Mouse (Mus musculus): Measurements from ENCODE around the gene 4930402F06Rik. TPM values are rescaled to one million over a fixed set of nuclear protein-coding genes. Genes with fewer than 3 reads are reported as not detected.

4930402F06Rik gene
- polyA plus RNA-seq (2015; fragmentation: Nextera tagmentation; extraction: Ambion mirVana), result not detected in 2 replicates

DNA sequence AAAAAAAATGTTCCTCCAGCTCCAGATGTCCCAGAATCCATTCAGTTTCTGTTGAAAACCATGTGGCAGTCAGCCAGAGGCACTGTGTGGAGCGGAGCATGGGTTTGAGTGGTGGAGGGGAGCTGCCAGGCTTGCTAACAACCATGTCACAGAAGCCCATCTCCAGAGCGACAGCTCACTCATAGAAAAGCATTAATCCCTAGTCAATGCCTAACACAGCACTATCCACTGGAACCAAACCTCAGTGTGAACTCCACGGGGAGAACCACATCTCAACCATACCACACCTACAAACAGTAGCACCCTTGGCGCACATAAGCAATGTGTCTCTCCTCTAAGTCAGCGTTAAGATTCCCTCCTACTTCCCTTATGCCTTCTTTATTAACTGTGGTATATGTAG, at the start of gene 4930402F06Rik:
Gene 4930402F06Rik, minus strand, starts transcription at position 80 of the 400 bp plus-strand sequence.
- Histone ChIP-seq H3K27me3 (ENCODE audit: control insufficient read depth, insufficient read depth, low read length) (no peaks in the 10 kb centered on the region), H3K9ac (ENCODE audit: low read length) (no peak within 1 kb of the TSS), H3K36me3 (ENCODE audit: control insufficient read depth, insufficient read depth, low read length) (no peaks in the 10 kb centered on the region), H3K4me1 (ENCODE audit: control insufficient read depth, insufficient read depth, low read length) (peaks cover 14% of the 10 kb centered on the region), H3K4me3 (replicated peaks; ENCODE audit: low read length) (no peak within 1 kb of the TSS), H3K4me2 (ENCODE audit: low read depth, low read length) (no peak within 1 kb of the TSS), H3K9me3 (replicated peaks; ENCODE audit: control insufficient read depth, low read length) (no peaks in the 10 kb centered on the region), H3K27ac (ENCODE audit: low read length) (no peak within 1 kb of the TSS)
- 0 out of 2 replicates have a peak, but pooled peaks have one; percentile 5 for ATAC-seq (ENCODE audit: insufficient read depth, low FRiP score)
- WGBS, result 63% methylated on average over 5 of the region's 5 CpGs

DNA sequence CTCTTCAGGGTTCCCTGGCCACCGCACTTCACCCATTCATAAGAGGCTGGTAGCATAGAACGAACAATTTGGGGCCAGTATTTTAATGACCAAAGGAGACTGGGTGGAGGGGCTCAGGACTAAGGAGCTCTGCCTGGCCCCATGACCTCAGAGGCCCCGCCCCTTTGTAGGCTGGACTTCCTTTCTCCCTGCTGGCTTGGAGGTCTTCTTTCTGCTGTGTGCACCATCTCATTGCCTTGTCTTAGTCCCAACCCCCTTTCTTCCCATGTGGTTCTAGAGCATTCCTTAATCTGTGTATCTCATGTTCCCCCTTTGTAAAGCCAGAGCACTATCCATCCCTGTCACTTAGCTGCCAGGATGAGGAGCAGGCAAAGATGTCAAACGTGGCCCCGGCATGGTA, 49.3 kb upstream of the 4930402F06Rik start:
- Histone ChIP-seq H3K4me2 (ENCODE audit: low read depth, low read length) (no peak overlapping the region), H3K9me3 (replicated peaks; ENCODE audit: control insufficient read depth, low read length) (no peaks in the 10 kb centered on the region), H3K27me3 (ENCODE audit: control insufficient read depth, insufficient read depth, low read length) (no peaks in the 10 kb centered on the region), H3K4me3 (replicated peaks; ENCODE audit: low read length) (no peak overlapping the region), H3K9ac (ENCODE audit: low read length) (no peak overlapping the region), H3K4me1 (ENCODE audit: control insufficient read depth, insufficient read depth, low read length) (peaks cover 52% of the 10 kb centered on the region), H3K27ac (ENCODE audit: low read length) (peak overlapping the region; percentile 94), H3K36me3 (ENCODE audit: control insufficient read depth, insufficient read depth, low read length) (no peaks in the 10 kb centered on the region)
- whole genome bisulfite sequencing, result 78% methylated on average over 5 of the region's 5 CpGs
- no peak for ATAC-seq (ENCODE audit: insufficient read depth, low FRiP score)

DNA sequence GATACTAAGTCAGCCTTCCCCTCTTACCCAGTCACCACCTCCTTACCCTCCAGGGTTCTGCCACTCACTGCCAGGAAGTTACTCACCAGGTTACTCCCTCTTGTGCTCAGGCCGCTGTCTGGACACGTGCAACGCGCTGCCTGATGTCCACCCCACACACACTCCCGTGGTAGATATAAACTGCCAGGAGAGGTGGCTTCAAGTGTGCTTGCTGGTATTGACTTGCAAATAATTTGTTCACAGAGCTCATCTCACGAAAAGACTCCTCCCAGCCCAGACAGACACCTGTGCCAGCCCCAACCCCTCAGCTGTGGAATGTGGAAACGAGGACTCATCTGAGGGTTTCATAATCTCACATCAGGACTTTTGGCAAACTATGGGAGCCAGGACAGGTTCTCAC, 48.6 kb upstream of the 4930402F06Rik start:
- Histone ChIP-seq H3K9ac (ENCODE audit: low read length) (0 out of 2 replicates have a peak overlapping the region, but pooled peaks have one; percentile 16), H3K9me3 (replicated peaks; ENCODE audit: control insufficient read depth, low read length) (no peaks in the 10 kb centered on the region), H3K36me3 (ENCODE audit: control insufficient read depth, insufficient read depth, low read length) (no peaks in the 10 kb centered on the region), H3K27ac (ENCODE audit: low read length) (peak overlapping the region; percentile 94), H3K4me3 (replicated peaks; ENCODE audit: low read length) (no peak overlapping the region), H3K4me2 (ENCODE audit: low read depth, low read length) (no peak overlapping the region), H3K4me1 (ENCODE audit: control insufficient read depth, insufficient read depth, low read length) (peaks cover 54% of the 10 kb centered on the region), H3K27me3 (ENCODE audit: control insufficient read depth, insufficient read depth, low read length) (no peaks in the 10 kb centered on the region)
- no peak for ATAC-seq (ENCODE audit: insufficient read depth, low FRiP score)
- 59% methylated on average over 7 of the region's 7 CpGs for WGBS

DNA sequence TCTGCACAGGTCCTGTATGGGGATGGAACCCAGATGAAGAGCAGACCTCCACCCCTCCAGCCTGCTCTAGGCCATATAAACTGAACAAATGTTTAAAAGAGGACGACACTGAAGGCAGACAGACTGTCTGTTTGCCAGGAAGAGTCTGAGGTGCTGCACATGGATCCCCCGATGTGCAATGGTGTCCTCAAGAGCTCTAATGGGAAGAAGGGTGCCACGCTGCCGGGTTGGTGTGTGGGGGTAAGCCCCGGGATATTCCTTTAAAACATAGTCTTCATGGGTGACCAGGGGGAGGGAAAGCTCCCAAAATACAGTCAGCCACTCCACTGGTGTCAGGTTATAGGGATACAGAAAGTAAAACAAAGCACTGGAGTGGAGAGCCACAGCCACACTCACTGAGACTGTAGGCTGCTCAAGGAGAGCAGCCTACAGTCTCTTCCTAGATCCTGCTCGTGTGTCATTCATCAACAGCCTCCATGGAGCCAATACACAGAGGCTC, 47.8 kb upstream of the 4930402F06Rik start:
- Histone ChIP-seq H3K4me1 (ENCODE audit: control insufficient read depth, insufficient read depth, low read length) (peaks cover 60% of the 10 kb centered on the region), H3K4me2 (ENCODE audit: low read depth, low read length) (peak overlapping the region; percentile 34), H3K27ac (ENCODE audit: low read length) (peak overlapping the region; percentile 94), H3K27me3 (ENCODE audit: control insufficient read depth, insufficient read depth, low read length) (no peaks in the 10 kb centered on the region), H3K9me3 (replicated peaks; ENCODE audit: control insufficient read depth, low read length) (no peaks in the 10 kb centered on the region), H3K4me3 (replicated peaks; ENCODE audit: low read length) (0 out of 2 replicates have a peak overlapping the region, but pooled peaks have one; percentile 1), H3K9ac (ENCODE audit: low read length) (peak overlapping the region; percentile 44), H3K36me3 (ENCODE audit: control insufficient read depth, insufficient read depth, low read length) (no peaks in the 10 kb centered on the region)
- ATAC-seq (ENCODE audit: insufficient read depth, low FRiP score), result no peak
- 61% methylated on average over 6 of the region's 6 CpGs for WGBS

DNA sequence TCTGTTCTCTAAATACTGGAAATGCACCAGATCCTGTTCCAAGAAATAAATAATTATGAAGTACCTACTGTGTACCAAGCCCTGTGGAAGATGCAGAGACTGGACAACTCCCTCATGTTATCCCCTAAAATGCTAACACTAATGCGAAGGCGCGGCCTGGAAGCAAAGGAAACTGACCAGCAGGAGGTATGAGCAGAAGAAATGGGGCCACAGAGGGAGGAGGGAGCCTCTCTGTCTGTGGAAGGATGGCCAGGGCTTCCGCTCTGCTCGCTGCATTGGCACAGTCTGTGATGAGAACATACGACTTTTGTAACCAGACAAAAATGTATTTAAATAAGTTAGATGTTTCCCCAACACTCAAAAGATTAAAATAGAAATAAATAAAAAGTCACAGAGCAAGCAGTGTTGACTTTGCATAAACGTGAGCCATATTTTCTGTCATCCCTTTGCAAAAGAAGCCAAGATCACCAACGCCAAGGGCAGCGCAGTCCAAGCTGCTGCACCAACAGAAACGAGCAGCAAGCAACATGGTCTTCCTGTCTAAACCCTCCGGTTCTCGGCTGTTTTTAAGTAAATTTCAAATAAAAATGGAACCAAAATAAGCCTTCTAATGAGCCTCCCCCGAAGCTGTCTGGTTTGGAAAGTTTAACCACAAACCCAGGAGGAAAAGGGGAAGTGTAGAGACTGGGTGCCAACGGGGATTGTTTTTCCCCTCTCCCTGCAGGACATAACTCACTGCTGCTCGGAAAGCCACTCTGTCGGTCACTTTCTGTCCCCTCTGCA, 47.2 kb upstream of the 4930402F06Rik start:
- H3K27me3 ChIP-seq (ENCODE audit: control insufficient read depth, insufficient read depth, low read length), result no peaks in the 10 kb centered on the region
- H3K9me3 ChIP-seq (replicated peaks; ENCODE audit: control insufficient read depth, low read length), result no peaks in the 10 kb centered on the region
- peak overlapping the region; percentile 34 for H3K4me2 ChIP-seq (ENCODE audit: low read depth, low read length)
- H3K9ac ChIP-seq (ENCODE audit: low read length), result peak overlapping the region; percentile 44
- H3K27ac ChIP-seq (ENCODE audit: low read length), result peak overlapping the region; percentile 94
- WGBS, result 37% methylated on average over 16 of the region's 16 CpGs
- ATAC-seq (ENCODE audit: insufficient read depth, low FRiP score), result peak; percentile 23; the same call in 1 of the 2 replicates
- H3K4me3 ChIP-seq (replicated peaks; ENCODE audit: low read length), result 0 out of 2 replicates have a peak overlapping the region, but pooled peaks have one; percentile 1
- peaks cover 60% of the 10 kb centered on the region for H3K4me1 ChIP-seq (ENCODE audit: control insufficient read depth, insufficient read depth, low read length)
- H3K36me3 ChIP-seq (ENCODE audit: control insufficient read depth, insufficient read depth, low read length), result no peaks in the 10 kb centered on the region

DNA sequence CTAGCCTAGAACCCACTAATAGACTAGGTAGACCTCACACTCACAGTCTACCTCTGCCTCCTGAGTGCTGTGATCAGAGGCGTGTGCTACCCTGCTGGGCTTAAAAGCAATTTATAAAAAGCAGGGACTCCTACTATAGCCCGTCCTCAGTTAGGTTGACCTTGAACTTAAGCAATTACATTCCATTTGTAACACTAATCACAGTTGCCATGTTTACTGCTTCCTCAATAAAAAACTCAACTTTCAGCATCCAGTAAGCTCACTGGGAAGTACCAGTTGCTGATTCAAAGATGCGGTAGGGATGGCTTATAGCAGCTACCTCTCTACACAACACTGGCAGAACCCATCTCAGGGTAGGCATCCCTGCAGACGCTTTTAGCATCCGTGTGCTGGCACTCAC, 46.4 kb upstream of the 4930402F06Rik start:
- no peak overlapping the region for H3K4me2 ChIP-seq (ENCODE audit: low read depth, low read length)
- H3K9ac ChIP-seq (ENCODE audit: low read length), result no peak overlapping the region
- ATAC-seq (ENCODE audit: insufficient read depth, low FRiP score), result no peak
- no peaks in the 10 kb centered on the region for H3K36me3 ChIP-seq (ENCODE audit: control insufficient read depth, insufficient read depth, low read length)
- no peaks in the 10 kb centered on the region for H3K9me3 ChIP-seq (replicated peaks; ENCODE audit: control insufficient read depth, low read length)
- H3K4me3 ChIP-seq (replicated peaks; ENCODE audit: low read length), result no peak overlapping the region
- H3K27me3 ChIP-seq (ENCODE audit: control insufficient read depth, insufficient read depth, low read length), result no peaks in the 10 kb centered on the region
- H3K27ac ChIP-seq (ENCODE audit: low read length), result peak overlapping the region; percentile 94
- 69% methylated on average over 5 of the region's 5 CpGs for WGBS
- peaks cover 54% of the 10 kb centered on the region for H3K4me1 ChIP-seq (ENCODE audit: control insufficient read depth, insufficient read depth, low read length)

DNA sequence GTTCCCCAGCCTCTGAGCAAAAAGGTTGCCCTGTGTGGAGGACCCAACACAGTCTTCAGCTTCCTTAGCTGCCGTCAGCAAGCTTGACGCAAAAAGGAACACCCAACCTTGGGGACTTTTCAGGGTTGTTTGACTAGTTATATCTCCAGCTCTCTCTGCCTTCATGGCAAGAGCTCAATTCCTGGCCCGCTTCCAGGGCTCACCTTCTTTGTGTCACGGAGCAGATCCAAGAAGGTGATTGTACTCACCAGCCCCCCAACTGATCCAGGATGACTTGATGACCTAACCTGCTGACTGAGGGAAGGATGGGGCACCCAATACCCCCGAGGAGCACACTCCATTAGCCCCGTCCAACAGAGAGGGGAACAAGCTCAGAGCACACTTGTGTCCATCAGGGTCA, 45.1 kb upstream of the 4930402F06Rik start:
- Histone ChIP-seq H3K9ac (ENCODE audit: low read length) (no peak overlapping the region), H3K27ac (ENCODE audit: low read length) (peak overlapping the region; percentile 1)

DNA sequence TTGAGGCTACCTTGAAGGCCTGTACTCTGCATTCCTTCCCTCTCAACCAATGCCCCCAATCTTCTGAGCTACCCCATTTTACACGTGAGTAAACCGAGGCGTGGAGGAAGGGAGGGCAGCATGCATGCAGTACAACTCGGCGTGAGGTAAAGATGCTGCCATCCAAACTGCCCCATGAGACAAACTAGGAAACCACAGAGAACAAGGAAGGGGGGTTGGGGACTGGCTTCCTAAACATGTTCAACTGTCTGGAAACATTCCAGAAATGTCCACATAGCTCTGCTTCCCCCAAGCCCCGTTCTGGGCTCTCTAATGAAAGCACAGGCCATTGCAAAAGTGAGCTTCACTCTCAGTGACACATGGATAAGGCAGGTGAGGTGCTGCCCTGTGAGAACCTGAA, 44.4 kb upstream of the 4930402F06Rik start:
- Histone ChIP-seq H3K4me2 (ENCODE audit: low read depth, low read length) (no peak overlapping the region; the same call in 1 of the 2 replicates), H3K9me3 (replicated peaks; ENCODE audit: control insufficient read depth, low read length) (no peaks in the 10 kb centered on the region), H3K4me3 (replicated peaks; ENCODE audit: low read length) (no peak overlapping the region), H3K4me1 (ENCODE audit: control insufficient read depth, insufficient read depth, low read length) (peaks cover 47% of the 10 kb centered on the region), H3K9ac (ENCODE audit: low read length) (no peak overlapping the region), H3K27ac (ENCODE audit: low read length) (peak overlapping the region; percentile 17; the same call in 1 of the 2 replicates), H3K36me3 (ENCODE audit: control insufficient read depth, insufficient read depth, low read length) (no peaks in the 10 kb centered on the region), H3K27me3 (ENCODE audit: control insufficient read depth, insufficient read depth, low read length) (no peaks in the 10 kb centered on the region)
- ATAC-seq (ENCODE audit: insufficient read depth, low FRiP score), result no peak
- 72% methylated on average over 6 of the region's 6 CpGs for WGBS

More for the DNA sequence above, 45.1 kb upstream of the 4930402F06Rik start:
- no peaks in the 10 kb centered on the region for H3K9me3 ChIP-seq (replicated peaks; ENCODE audit: control insufficient read depth, low read length)
- H3K4me2 ChIP-seq (ENCODE audit: low read depth, low read length), result no peak overlapping the region
- no peak overlapping the region for H3K4me3 ChIP-seq (replicated peaks; ENCODE audit: low read length)
- 55% methylated on average over 6 of the region's 6 CpGs for WGBS
- H3K36me3 ChIP-seq (ENCODE audit: control insufficient read depth, insufficient read depth, low read length), result no peaks in the 10 kb centered on the region
- H3K27me3 ChIP-seq (ENCODE audit: control insufficient read depth, insufficient read depth, low read length), result no peaks in the 10 kb centered on the region
- H3K4me1 ChIP-seq (ENCODE audit: control insufficient read depth, insufficient read depth, low read length), result peaks cover 50% of the 10 kb centered on the region
- peak; percentile 23; the same call in 1 of the 2 replicates for ATAC-seq (ENCODE audit: insufficient read depth, low FRiP score)

DNA sequence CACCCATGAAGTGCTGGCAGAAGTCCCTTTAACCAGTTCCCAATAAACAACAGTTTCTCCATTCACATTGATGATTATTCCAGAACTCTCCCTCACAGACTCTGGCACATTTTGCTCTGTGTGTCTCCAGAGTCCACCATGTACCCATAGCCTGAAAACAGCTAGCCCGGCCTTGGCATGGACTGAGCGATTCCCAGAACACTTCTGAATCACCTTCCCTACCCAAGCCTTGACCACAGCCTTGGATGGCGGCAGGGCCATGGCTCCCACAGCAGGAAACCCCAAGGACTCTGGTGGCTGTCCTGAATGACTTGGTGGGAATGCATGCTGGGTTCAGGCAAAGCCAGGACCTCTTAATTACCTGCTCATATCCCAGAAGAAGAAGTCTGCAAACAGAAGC, 43.5 kb upstream of the 4930402F06Rik start:
- H3K27me3 ChIP-seq (ENCODE audit: control insufficient read depth, insufficient read depth, low read length), result no peaks in the 10 kb centered on the region
- no peak overlapping the region for H3K4me3 ChIP-seq (replicated peaks; ENCODE audit: low read length)
- H3K27ac ChIP-seq (ENCODE audit: low read length), result peak overlapping the region; percentile 30; the same call in 1 of the 2 replicates
- no peak overlapping the region for H3K4me2 ChIP-seq (ENCODE audit: low read depth, low read length)
- peaks cover 38% of the 10 kb centered on the region for H3K4me1 ChIP-seq (ENCODE audit: control insufficient read depth, insufficient read depth, low read length)
- H3K36me3 ChIP-seq (ENCODE audit: control insufficient read depth, insufficient read depth, low read length), result no peaks in the 10 kb centered on the region
- WGBS, result 89% methylated on average over 3 of the region's 3 CpGs
- H3K9me3 ChIP-seq (replicated peaks; ENCODE audit: control insufficient read depth, low read length), result no peaks in the 10 kb centered on the region
- ATAC-seq (ENCODE audit: insufficient read depth, low FRiP score), result no peak
- H3K9ac ChIP-seq (ENCODE audit: low read length), result no peak overlapping the region
